Mouse (Mus musculus) embryonic facial prominence, embryonic 13.5 days (tissue): ENCODE measurements around the gene Tyrp1. TPM values are rescaled to one million over a fixed set of nuclear protein-coding genes. Genes with fewer than 3 reads are reported as not detected.

Source experiments
- polyA plus RNA-seq: library from polyadenylated mRNA; unstranded; fragments of >200 nt; fragmentation: Nextera tagmentation; extraction: Ambion mirVana; gene quantifications from 2 replicates; pipeline ENCODE4 v1.2.1, GENCODE M21; 2015

Tyrp1 gene
- polyA plus RNA-seq, 1 experiment from 2014 or later = 0.25 TPM

Other genes starting within 250 kb of the Tyrp1 start
- 5.8 and 7.1 TPM in 2 replicates for gene Lurap1l, start 76.5 kb downstream of the Tyrp1 start, polyA plus RNA-seq